Mouse (Mus musculus) kidney, embryonic 15.5 days (tissue): ENCODE data around the gene Inpp5k. TPM values are rescaled to one million over a fixed set of nuclear protein-coding genes. Genes with fewer than 3 reads are reported as not detected.
A peak's percentile ranks its signal among the peaks of the same experiment; 100 is the strongest.

Experiments used
- ATAC-seq: fragments of 200-750 bp; cut with Nextera tagmentation; replicated peaks from 2 replicates; pipeline ENCODE4 v1.8.0; 2017; ENCODE audit warnings: moderate TSS enrichment; ENCODE audit not compliant: low FRiP score
- H3K27ac ChIP-seq: fragments of 300-500 bp; sonication (generic); 2 replicates; pipeline ENCODE4 v1.5.1; 2015; ENCODE audit warnings: mild to moderate bottlenecking, inconsistent platforms
- H3K27me3 ChIP-seq: fragments of 300-500 bp; sonication (generic); 2 replicates; pipeline ENCODE4 v1.6.1; 2015; ENCODE audit warnings: inconsistent platforms
- H3K36me3 ChIP-seq: fragments of 300-500 bp; sonication (generic); 2 replicates; pipeline ENCODE4 v1.6.1; 2015; ENCODE audit warnings: inconsistent platforms
- H3K4me1 ChIP-seq: fragments of 300-500 bp; sonication (generic); 2 replicates; pipeline ENCODE4 v1.6.1; 2015; ENCODE audit warnings: inconsistent platforms
- H3K4me2 ChIP-seq: fragments of 300-500 bp; sonication (generic); 2 replicates; pipeline ENCODE4 v1.6.1; 2015; ENCODE audit warnings: moderate library complexity, mild to moderate bottlenecking, inconsistent platforms
- H3K4me3 ChIP-seq: fragments of 300-500 bp; sonication (generic); replicated peaks from 2 replicates; pipeline ENCODE4 v1.5.1; 2015; ENCODE audit warnings: mild to moderate bottlenecking, inconsistent platforms
- H3K9ac ChIP-seq: fragments of 300-500 bp; sonication (generic); 2 replicates; pipeline ENCODE4 v1.6.1; 2015; ENCODE audit warnings: mild to moderate bottlenecking, inconsistent platforms
- H3K9me3 ChIP-seq: fragments of 300-500 bp; sonication (generic); replicated peaks from 2 replicates; pipeline ENCODE4 v1.6.1; 2016; ENCODE audit warnings: inconsistent platforms
- WGBS: fragments of 180-500 bp; shearing (Covaris S2); methylation state at CpG from one replicate; pipeline ENCODE4 v1.1.7; 2015; ENCODE audit warnings: mixed read lengths; 5-methylcytosine and 5-hydroxymethylcytosine counted together
- polyA plus RNA-seq: library from polyadenylated mRNA; unstranded; fragments of >200 nt; fragmentation: Nextera tagmentation; extraction: Ambion mirVana; gene quantifications from 2 replicates; pipeline ENCODE4 v1.2.1, GENCODE M21; 2015

The Inpp5k gene
- 26.6 and 28.7 TPM in 2 replicates for polyA plus RNA-seq

GRCm38 (mm10) chr11:75630645-75631229, at the start of gene Inpp5k:
Inpp5k (plus strand) TSS chr11:75630988.
- peak; percentile 99 for ATAC-seq
- peak within 1 kb of the TSS; percentile 70 for H3K9ac ChIP-seq
- peak within 1 kb of the TSS; percentile 79 for H3K4me3 ChIP-seq
- peak within 1 kb of the TSS; percentile 78 for H3K4me2 ChIP-seq
- H3K36me3 ChIP-seq = peaks cover 41% of the 10 kb centered on the region
- peak within 1 kb of the TSS; percentile 92 for H3K27ac ChIP-seq
- H3K27me3 ChIP-seq = no peaks in the 10 kb centered on the region
- no peaks in the 10 kb centered on the region for H3K9me3 ChIP-seq
- peaks cover 38% of the 10 kb centered on the region for H3K4me1 ChIP-seq
- 0% methylated on average over 53 of the region's 53 CpGs for WGBS

GRCm38 (mm10) chr11:75581495-75582149, 49.2 kb upstream of the Inpp5k start:
- 94% methylated on average over 7 of the region's 7 CpGs for WGBS

GRCm38 (mm10) chr11:75583521-75583920, 47.3 kb upstream of the Inpp5k start:
- Histone ChIP-seq H3K4me1 (peaks cover 12% of the 10 kb centered on the region), H3K27me3 (no peaks in the 10 kb centered on the region), H3K4me3 (no peak overlapping the region), H3K9me3 (no peaks in the 10 kb centered on the region), H3K36me3 (no peaks in the 10 kb centered on the region), H3K27ac (no peak overlapping the region), H3K4me2 (no peak overlapping the region), H3K9ac (no peak overlapping the region)
- 72% methylated on average over 2 of the region's 2 CpGs for WGBS
- ATAC-seq = no peak

More at GRCm38 (mm10) chr11:75581495-75582149, 49.2 kb upstream of the Inpp5k start:
- ATAC-seq = no peak
- H3K27me3 ChIP-seq = no peaks in the 10 kb centered on the region
- H3K27ac ChIP-seq = no peak overlapping the region
- no peak overlapping the region for H3K4me3 ChIP-seq
- H3K36me3 ChIP-seq = no peaks in the 10 kb centered on the region
- H3K4me1 ChIP-seq = peaks cover 6% of the 10 kb centered on the region; the same call in 1 of the 2 replicates
- H3K9ac ChIP-seq = no peak overlapping the region
- no peak overlapping the region for H3K4me2 ChIP-seq
- no peaks in the 10 kb centered on the region for H3K9me3 ChIP-seq

GRCm38 (mm10) chr11:75585061-75585460, 45.7 kb upstream of the Inpp5k start:
- WGBS = 22% methylated on average over 4 of the region's 4 CpGs

GRCm38 (mm10) chr11:75585978-75586377, 44.8 kb upstream of the Inpp5k start:
- Histone ChIP-seq H3K4me1 (peaks cover 32% of the 10 kb centered on the region), H3K9ac (no peak overlapping the region), H3K27me3 (no peaks in the 10 kb centered on the region), H3K4me2 (no peak overlapping the region), H3K36me3 (no peaks in the 10 kb centered on the region), H3K27ac (peak overlapping the region; percentile 25), H3K9me3 (no peaks in the 10 kb centered on the region), H3K4me3 (no peak overlapping the region)
- WGBS = 82% methylated on average over 5 of the region's 5 CpGs
- no peak for ATAC-seq

More at GRCm38 (mm10) chr11:75585061-75585460, 45.7 kb upstream of the Inpp5k start:
- Histone ChIP-seq H3K4me1 (peaks cover 27% of the 10 kb centered on the region), H3K9ac (no peak overlapping the region), H3K4me3 (no peak overlapping the region), H3K9me3 (no peaks in the 10 kb centered on the region), H3K4me2 (no peak overlapping the region), H3K27ac (peak overlapping the region; percentile 25; the same call in 1 of the 2 replicates), H3K36me3 (no peaks in the 10 kb centered on the region), H3K27me3 (no peaks in the 10 kb centered on the region)
- no peak for ATAC-seq

- no peaks in the 10 kb centered on the region for H3K9me3 ChIP-seq
- H3K4me2 ChIP-seq = no peak overlapping the region
- H3K27me3 ChIP-seq = no peaks in the 10 kb centered on the region
- no peak overlapping the region for H3K9ac ChIP-seq
- no peak for ATAC-seq
- peaks cover 32% of the 10 kb centered on the region for H3K4me1 ChIP-seq
- 84% methylated on average over 5 of the region's 5 CpGs for WGBS
- H3K4me3 ChIP-seq = no peak overlapping the region
- no peak overlapping the region for H3K27ac ChIP-seq
- peaks cover 9% of the 10 kb centered on the region for H3K36me3 ChIP-seq
Observed at GRCm38 (mm10) chr11:75586963-75587362, 43.8 kb upstream of the Inpp5k start.

- ATAC-seq = peak; percentile 89
- no peaks in the 10 kb centered on the region for H3K9me3 ChIP-seq
- WGBS = 5% methylated on average over 49 of the region's 49 CpGs
- peaks cover 16% of the 10 kb centered on the region for H3K36me3 ChIP-seq
- H3K27ac ChIP-seq = peak within 1 kb of the TSS; percentile 90
- H3K9ac ChIP-seq = peak within 1 kb of the TSS; percentile 84
- peak within 1 kb of the TSS; percentile 79 for H3K4me2 ChIP-seq
- peak within 1 kb of the TSS; percentile 74 for H3K4me3 ChIP-seq
- H3K27me3 ChIP-seq = no peaks in the 10 kb centered on the region
- H3K4me1 ChIP-seq = peaks cover 32% of the 10 kb centered on the region
Observed at GRCm38 (mm10) chr11:75587493-75588284, 43.1 kb upstream of the Inpp5k start, which contains the start of gene Pitpna. Pitpna (plus strand) TSS chr11:75588097.

- peaks cover 23% of the 10 kb centered on the region for H3K36me3 ChIP-seq
- peak overlapping the region; percentile 74 for H3K4me3 ChIP-seq
- no peaks in the 10 kb centered on the region for H3K27me3 ChIP-seq
- peak overlapping the region; percentile 90 for H3K27ac ChIP-seq
- peak overlapping the region; percentile 79 for H3K4me2 ChIP-seq
- H3K4me1 ChIP-seq = peaks cover 32% of the 10 kb centered on the region
- H3K9ac ChIP-seq = peak overlapping the region; percentile 84
- peak; percentile 70 for ATAC-seq
- no peaks in the 10 kb centered on the region for H3K9me3 ChIP-seq
- under 1% methylated on average over 37 of the region's 37 CpGs for WGBS
Observed at GRCm38 (mm10) chr11:75588285-75588941, 42.4 kb upstream of the Inpp5k start.

- 71% methylated on average over 5 of the region's 5 CpGs for WGBS
Observed at GRCm38 (mm10) chr11:75592612-75593011, 38.2 kb upstream of the Inpp5k start.

GRCm38 (mm10) chr11:75594431-75594830, 36.4 kb upstream of the Inpp5k start:
- Histone ChIP-seq H3K27me3 (no peaks in the 10 kb centered on the region), H3K27ac (no peak overlapping the region), H3K4me2 (no peak overlapping the region), H3K9ac (no peak overlapping the region), H3K9me3 (no peaks in the 10 kb centered on the region), H3K4me1 (peaks cover 17% of the 10 kb centered on the region), H3K4me3 (no peak overlapping the region), H3K36me3 (peaks cover 83% of the 10 kb centered on the region)
- 78% methylated on average over 9 of the region's 9 CpGs for WGBS
- ATAC-seq = no peak

More at GRCm38 (mm10) chr11:75592612-75593011, 38.2 kb upstream of the Inpp5k start:
- peaks cover 65% of the 10 kb centered on the region for H3K36me3 ChIP-seq
- H3K4me1 ChIP-seq = peaks cover 27% of the 10 kb centered on the region
- no peak overlapping the region for H3K4me2 ChIP-seq
- H3K27me3 ChIP-seq = no peaks in the 10 kb centered on the region
- no peak overlapping the region for H3K27ac ChIP-seq
- no peaks in the 10 kb centered on the region for H3K9me3 ChIP-seq
- ATAC-seq = no peak
- no peak overlapping the region for H3K9ac ChIP-seq
- no peak overlapping the region for H3K4me3 ChIP-seq

- WGBS = 80% methylated on average over 2 of the region's 2 CpGs
- peaks cover 89% of the 10 kb centered on the region for H3K36me3 ChIP-seq
- no peaks in the 10 kb centered on the region for H3K27me3 ChIP-seq
- ATAC-seq = no peak
- H3K9me3 ChIP-seq = no peaks in the 10 kb centered on the region
- H3K27ac ChIP-seq = no peak overlapping the region
- H3K4me3 ChIP-seq = no peak overlapping the region
- peaks cover 7% of the 10 kb centered on the region; the same call in 1 of the 2 replicates for H3K4me1 ChIP-seq
- H3K9ac ChIP-seq = no peak overlapping the region
- no peak overlapping the region for H3K4me2 ChIP-seq
Observed at GRCm38 (mm10) chr11:75595404-75595803, 35.4 kb upstream of the Inpp5k start.
